Mouse (Mus musculus): ENCODE results near the gene Zfp873. TPM values are rescaled to one million over a fixed set of nuclear protein-coding genes. Genes with fewer than 3 reads are reported as not detected.

The Zfp873 gene
- total RNA-seq (2023) = 4.8 to 8.4 TPM (median 7.3 TPM) in 4 replicates

DNA sequence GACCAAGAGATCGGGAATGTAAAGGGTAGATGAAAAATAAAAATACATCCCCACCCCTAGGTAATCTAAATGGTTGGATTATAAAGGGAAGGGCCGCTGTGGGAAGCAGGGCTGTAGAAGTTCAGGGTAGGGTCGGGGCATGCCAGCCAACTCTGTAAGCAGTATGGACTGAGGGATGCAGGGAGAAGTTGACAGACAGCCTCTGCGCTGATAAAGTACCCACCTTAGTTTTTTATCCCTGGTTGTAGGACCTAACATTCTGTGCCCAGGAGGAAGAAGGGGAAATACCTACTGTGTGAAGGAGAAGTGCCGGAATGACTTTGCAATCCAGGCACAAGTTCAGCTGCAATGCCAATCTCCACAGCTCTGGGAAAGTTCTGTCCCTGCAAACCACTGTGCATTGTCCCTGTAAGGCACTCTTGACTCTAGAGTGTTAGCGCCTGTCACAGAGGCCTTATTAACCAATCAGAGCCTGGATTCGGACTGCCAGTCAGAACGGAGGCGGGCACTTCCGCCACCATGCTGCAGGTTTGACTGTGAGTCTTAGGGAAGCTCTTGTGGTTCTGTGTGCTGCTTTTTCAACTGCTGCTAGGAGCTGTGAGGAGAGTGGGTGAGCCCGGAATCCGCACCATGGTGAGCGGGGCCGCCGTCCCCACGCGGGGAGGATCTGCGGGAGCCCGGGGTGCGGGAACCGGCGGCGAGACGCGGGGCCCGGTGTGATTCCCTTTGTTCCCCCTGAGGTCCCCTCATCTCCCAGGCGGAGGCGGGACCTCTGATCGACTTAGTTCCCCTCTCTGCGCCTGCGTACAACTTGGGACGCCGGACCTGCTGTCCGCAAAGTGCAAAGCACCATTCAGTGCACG lies at the start of gene Zfp873:
Gene Zfp873, plus strand, starts transcription at position 527 of the 863 bp plus-strand sequence.

GRCm38 (mm10) chr10:82082728-82083621 lies 35.1 kb downstream of the Zfp873 start, which contains the start of gene BC024063:
Gene BC024063, plus strand, starts transcription at chr10:82083353.

Other genes with a start within 250 kb of the Zfp873 start
- 1.4 to 2.6 TPM (median 2.2 TPM) in 4 replicates for gene Gm4767, start 235.9 kb upstream of the Zfp873 start, total RNA-seq (2023)
- gene Gm32687, start 184.2 kb upstream of the Zfp873 start, total RNA-seq (2023) = 0.95 to 5.8 TPM (median 2.9 TPM) in 4 replicates
- gene Zfp781, start 117.6 kb upstream of the Zfp873 start, total RNA-seq (2023) = 3.1 to 6.0 TPM (median 3.9 TPM) in 4 replicates
- gene BC024063, start 35.2 kb downstream of the Zfp873 start, total RNA-seq (2023) = 9.9 to 11.0 TPM (median 10.4 TPM) in 4 replicates
- gene AU041133, start 79.9 kb downstream of the Zfp873 start, total RNA-seq (2023) = 7.2 to 8.7 TPM (median 8.2 TPM) in 4 replicates
- 3.5 to 5.9 TPM (median 4.5 TPM) in 4 replicates for gene Zfp938, start 193.2 kb downstream of the Zfp873 start, total RNA-seq (2023)

Data from B cell, adult 62 days (primary cell).